ENCODE assay signal across 29 mouse cellular contexts in genomic region chr1:83138721-83139120, GRCm38 (mm10). TPM values are rescaled to one million over a fixed set of nuclear protein-coding genes. Genes with fewer than 3 reads are reported as not detected.
DNase-seq lines count a peak whose midpoint lies in the region; ATAC-seq and TF ChIP-seq lines count a peak whose summit lies in the region.
"Had no signal": no experiment of that assay in that cellular context is flagged by ENCODE, and none has a peak within 500 bp of the region (broad histone marks: within the 10 kb centered on the region; RNA-seq: fewer than 3 reads in every experiment).

No protein-coding gene starts in this region.

- H3K36me3 ChIP-seq in E14TG2a.4 (ENCODE audit: insufficient read depth, low read length) (no peaks in the 10 kb centered on the region), ES-Bruce4 (ENCODE audit: control insufficient read depth, insufficient read depth, low read length, poor library complexity, severe bottlenecking) (no peaks in the 10 kb centered on the region), G1E (replicated peaks) (no peaks in the 10 kb centered on the region)
- H3K36me3 ChIP-seq in liver, postnatal 0 days (replicated peaks; ENCODE audit: insufficient read depth, low read length), result no peaks in the 10 kb centered on the region
- H3K36me3 ChIP-seq: embryonic facial prominence, embryonic 13.5 days; embryonic facial prominence, embryonic 15.5 days; forebrain, embryonic 10.5 days; forebrain, embryonic 12.5 days had no signal

- DNase-seq in G1E (ENCODE audit: low spot score) (no peak), ZHBTc4 (ENCODE audit: low read depth, low spot score) (peak; percentile 25)
- DNase-seq in layer of hippocampus, adult 9-10 months (ENCODE audit: low spot score), result no peak
- DNase-seq in right cerebral cortex, postnatal 10 days (ENCODE audit: low spot score in 2 of 2), result no peak
- DNase-seq in liver, postnatal 0 days, result no peak
- DNase-seq: adrenal gland, adult 2 months; adrenal gland, postnatal 10 days; adrenal gland, postnatal 25 days; cerebellum, adult 11-12 months; cerebellum, adult 2 months; cerebellum, adult 9-10 months; cerebellum, postnatal 10 days; cerebellum, postnatal 25 days had no signal

- H3K9ac ChIP-seq in ES-Bruce4 (ENCODE audit: low read depth, poor library complexity, severe bottlenecking), result no peak overlapping the region
- no peak overlapping the region for H3K9ac ChIP-seq in liver, postnatal 0 days (replicated peaks)
- H3K9ac ChIP-seq: embryonic facial prominence, embryonic 13.5 days; embryonic facial prominence, embryonic 15.5 days; forebrain, embryonic 12.5 days had no signal

- TF ChIP-seq POLR2A in ES-Bruce4 (IDR thresholded peaks at IDR 0.05; ENCODE audit: insufficient read depth, low read length), result no peak

- TF ChIP-seq CTCF in E14TG2a.4 (conservative IDR thresholded peaks at IDR 0.05; ENCODE audit: low read length), result peak; percentile 39
- peak; percentile 21 for TF ChIP-seq CTCF in ES-Bruce4 (IDR thresholded peaks at IDR 0.05; ENCODE audit: low read depth, low read length)
- TF ChIP-seq CTCF in G1E (IDR thresholded peaks at IDR 0.05; ENCODE audit: low read depth, low read length), result 0 out of 2 replicates have a peak, but pooled peaks have one; percentile 3
- TF ChIP-seq CTCF in liver, postnatal 0 days (IDR thresholded peaks at IDR 0.05; ENCODE audit: low read depth), result no peak

- no peak overlapping the region for H3K4me3 ChIP-seq in E14TG2a.4 (replicated peaks; ENCODE audit: low read length)
- no peak overlapping the region for H3K4me3 ChIP-seq in ES-Bruce4 (ENCODE audit: low read depth, low read length)
- H3K4me3 ChIP-seq in G1E (ENCODE audit: low read depth, low read length), result no peak overlapping the region
- no peak overlapping the region for H3K4me3 ChIP-seq in liver, postnatal 0 days (ENCODE audit: low read depth, low read length)
- H3K4me3 ChIP-seq: embryonic facial prominence, embryonic 13.5 days; embryonic facial prominence, embryonic 15.5 days; erythroblast, embryonic 14.5 days; forebrain, embryonic 10.5 days; forebrain, embryonic 12.5 days had no signal

- H3K4me2 ChIP-seq in liver, postnatal 0 days (ENCODE audit: low read depth, low read length), result no peak overlapping the region
- H3K4me2 ChIP-seq: embryonic facial prominence, embryonic 13.5 days; embryonic facial prominence, embryonic 15.5 days; forebrain, embryonic 12.5 days had no signal

- ATAC-seq in G1E (ENCODE audit: extremely low read depth, insufficient number of reproducible peaks, low FRiP score, poor library complexity, severe bottlenecking), result no peak
- ATAC-seq in cerebellum, adult (ENCODE audit: insufficient number of reproducible peaks, low FRiP score, low TSS enrichment), result no peak
- no peak for ATAC-seq in liver, postnatal 0 days
- ATAC-seq: forebrain, embryonic 14.5 days; forebrain, embryonic 16.5 days had no signal

- TF ChIP-seq EP300 in ES-Bruce4 (IDR thresholded peaks at IDR 0.05; ENCODE audit: insufficient read depth, low read depth, low read length), result no peak
- TF ChIP-seq EP300 in liver, postnatal 0 days (IDR thresholded peaks at IDR 0.05; ENCODE audit: low read depth), result no peak

- no peak overlapping the region for H3K27ac ChIP-seq in ES-Bruce4 (ENCODE audit: insufficient read depth, low read length)
- H3K27ac ChIP-seq in liver, postnatal 0 days (ENCODE audit: low read depth), result no peak overlapping the region
- H3K27ac ChIP-seq: embryonic facial prominence, embryonic 13.5 days; embryonic facial prominence, embryonic 15.5 days; forebrain, embryonic 10.5 days; forebrain, embryonic 12.5 days had no signal

- H3K4me1 ChIP-seq in E14TG2a.4 (replicated peaks; ENCODE audit: low read depth, low read length) (no peaks in the 10 kb centered on the region), ES-Bruce4 (ENCODE audit: control insufficient read depth, insufficient read depth, low read length) (no peaks in the 10 kb centered on the region), G1E (ENCODE audit: insufficient read depth, low read depth, low read length) (no peaks in the 10 kb centered on the region)
- H3K4me1 ChIP-seq in liver, postnatal 0 days (ENCODE audit: insufficient read depth), result no peaks in the 10 kb centered on the region
- H3K4me1 ChIP-seq: embryonic facial prominence, embryonic 13.5 days; embryonic facial prominence, embryonic 15.5 days; forebrain, embryonic 10.5 days; forebrain, embryonic 12.5 days had no signal

- no peaks in the 10 kb centered on the region for H3K9me3 ChIP-seq in E14TG2a.4 (ENCODE audit: low read length)
- no peaks in the 10 kb centered on the region for H3K9me3 ChIP-seq in ES-Bruce4 (replicated peaks; ENCODE audit: control insufficient read depth, insufficient read depth, low read length, poor library complexity, severe bottlenecking)
- no peaks in the 10 kb centered on the region for H3K9me3 ChIP-seq in G1E (replicated peaks)
- no peaks in the 10 kb centered on the region for H3K9me3 ChIP-seq in liver, postnatal 0 days (ENCODE audit: low read length)
- H3K9me3 ChIP-seq: embryonic facial prominence, embryonic 13.5 days; embryonic facial prominence, embryonic 15.5 days; forebrain, embryonic 10.5 days; forebrain, embryonic 12.5 days had no signal

- 79% methylated on average over 6 of the region's 6 CpGs for whole genome bisulfite sequencing in liver, postnatal 0 days (ENCODE audit: insufficient replicate concordance)

- H3K27me3 ChIP-seq in E14TG2a.4 (ENCODE audit: insufficient read depth, low read length), result no peaks in the 10 kb centered on the region
- no peaks in the 10 kb centered on the region for H3K27me3 ChIP-seq in ES-Bruce4 (ENCODE audit: control insufficient read depth, insufficient read depth, low read length, poor library complexity, severe bottlenecking)
- no peaks in the 10 kb centered on the region for H3K27me3 ChIP-seq in G1E (ENCODE audit: insufficient read depth, low read length)
- no peaks in the 10 kb centered on the region for H3K27me3 ChIP-seq in liver, postnatal 0 days (ENCODE audit: insufficient read depth, low read length)
- H3K27me3 ChIP-seq: embryonic facial prominence, embryonic 13.5 days; embryonic facial prominence, embryonic 15.5 days; forebrain, embryonic 12.5 days had no signal

RNA-seq across cellular contexts. Expression of gene Daw1, which starts 20.8 kb away (rescaled TPM):
- polyA plus RNA-seq in ES-Bruce4 (2011; ENCODE audit: insufficient read depth, insufficient read length, low read depth, missing spikeins) (not detected in 2 replicates), G1E (2012) (not detected in 2 replicates)
- total RNA-seq in G1E (2014; fragmentation: Nextera tagmentation) (not detected in 2 replicates), G1E (2017) (not detected in 2 replicates)
- polyA plus RNA-seq in liver, postnatal 0 days (2015; fragmentation: Nextera tagmentation; extraction: Ambion mirVana), result not detected in 2 replicates
- total RNA-seq: adrenal gland, adult 2 months; adrenal gland, postnatal 10 days; adrenal gland, postnatal 25 days; MEL had no signal
- polyA plus RNA-seq: adrenal gland, adult 2 months; C2C12; embryonic facial prominence, embryonic 11.5 days; embryonic facial prominence, embryonic 13.5 days; erythroblast, embryonic 14.5 days had no signal

RNA-seq across cellular contexts. Expression of gene Ccl20, which starts 22.2 kb away (rescaled TPM):
- polyA plus RNA-seq in ES-Bruce4 (2011; ENCODE audit: insufficient read depth, insufficient read length, low read depth, missing spikeins) (0.78 TPM in 1 of 2 replicates, not detected in the other), G1E (2012) (not detected in 2 replicates)
- total RNA-seq in G1E (2014; fragmentation: Nextera tagmentation) (not detected in 2 replicates), G1E (2017) (0.12 and 0.66 TPM in 2 replicates)
- polyA plus RNA-seq in liver, postnatal 0 days (2015; fragmentation: Nextera tagmentation; extraction: Ambion mirVana), result not detected in 2 replicates
- total RNA-seq: adrenal gland, adult 2 months; adrenal gland, postnatal 10 days; adrenal gland, postnatal 25 days; adrenal gland, postnatal 4 days; MEL had no signal
- polyA plus RNA-seq: adrenal gland, adult 2 months; C2C12; cerebellum, adult 2 months; cortical plate, adult 2 months; embryonic facial prominence, embryonic 11.5 days; embryonic facial prominence, embryonic 13.5 days; erythroblast, embryonic 14.5 days; forebrain, embryonic 10.5 days; forebrain, embryonic 12.5 days; forebrain, embryonic 14.5 days; forebrain, embryonic 16.5 days; frontal cortex, adult 2 months had no signal
